Mouse (Mus musculus) stomach, embryonic 16.5 days (tissue): ENCODE measurements at regions not wholly inside any gene's neighbourhood (a gene's known extent, or its start where the extent isn't known, plus 50 kb on each side); places are given as distances from the start of the nearest gene placed in this dataset.

Experiments used
- ATAC-seq: fragments of 200-750 bp; cut with Nextera tagmentation; 2 replicates; pipeline ENCODE4 v1.8.0; 2017; ENCODE audit warnings: moderate number of reproducible peaks, moderate TSS enrichment; ENCODE audit not compliant: insufficient read depth, low FRiP score
- H3K27ac ChIP-seq: fragments of 300-500 bp; sonication (generic); 2 replicates; pipeline ENCODE4 v1.5.1; 2014; ENCODE audit warnings: low read length
- H3K27me3 ChIP-seq: fragments of 300-500 bp; sonication (generic); 2 replicates; pipeline ENCODE4 v1.6.1; 2014; ENCODE audit warnings: low read length, control low read depth, mixed read lengths; ENCODE audit not compliant: control insufficient read depth, insufficient read depth
- H3K36me3 ChIP-seq: fragments of 300-500 bp; sonication (generic); 2 replicates; pipeline ENCODE4 v1.6.1; 2014; ENCODE audit warnings: low read length; ENCODE audit not compliant: control insufficient read depth, insufficient read depth
- H3K4me1 ChIP-seq: fragments of 300-500 bp; sonication (generic); 2 replicates; pipeline ENCODE4 v1.6.1; 2014; ENCODE audit warnings: low read length, control low read depth, mixed read lengths; ENCODE audit not compliant: control insufficient read depth, insufficient read depth
- H3K4me2 ChIP-seq: fragments of 300-500 bp; sonication (generic); 2 replicates; pipeline ENCODE4 v1.6.1; 2014; ENCODE audit warnings: low read depth, low read length, mixed read lengths
- H3K4me3 ChIP-seq: fragments of 300-500 bp; sonication (generic); replicated peaks from 2 replicates; pipeline ENCODE4 v1.5.1; 2014; ENCODE audit warnings: mild to moderate bottlenecking, low read length
- H3K9ac ChIP-seq: fragments of 300-500 bp; sonication (generic); 2 replicates; pipeline ENCODE4 v1.6.1; 2014; ENCODE audit warnings: low read length
- H3K9me3 ChIP-seq: fragments of 300-500 bp; sonication (generic); replicated peaks from 2 replicates; pipeline ENCODE4 v1.6.1; 2016; ENCODE audit warnings: low read length, control low read depth; ENCODE audit not compliant: control insufficient read depth
- WGBS: fragments of 180-500 bp; shearing (Covaris S2); extraction: QIAGEN DNeasy Blood & Tissue Kit; methylation state at CpG from one replicate; pipeline ENCODE4 v1.1.7; 2014; 5-methylcytosine and 5-hydroxymethylcytosine counted together

DNA sequence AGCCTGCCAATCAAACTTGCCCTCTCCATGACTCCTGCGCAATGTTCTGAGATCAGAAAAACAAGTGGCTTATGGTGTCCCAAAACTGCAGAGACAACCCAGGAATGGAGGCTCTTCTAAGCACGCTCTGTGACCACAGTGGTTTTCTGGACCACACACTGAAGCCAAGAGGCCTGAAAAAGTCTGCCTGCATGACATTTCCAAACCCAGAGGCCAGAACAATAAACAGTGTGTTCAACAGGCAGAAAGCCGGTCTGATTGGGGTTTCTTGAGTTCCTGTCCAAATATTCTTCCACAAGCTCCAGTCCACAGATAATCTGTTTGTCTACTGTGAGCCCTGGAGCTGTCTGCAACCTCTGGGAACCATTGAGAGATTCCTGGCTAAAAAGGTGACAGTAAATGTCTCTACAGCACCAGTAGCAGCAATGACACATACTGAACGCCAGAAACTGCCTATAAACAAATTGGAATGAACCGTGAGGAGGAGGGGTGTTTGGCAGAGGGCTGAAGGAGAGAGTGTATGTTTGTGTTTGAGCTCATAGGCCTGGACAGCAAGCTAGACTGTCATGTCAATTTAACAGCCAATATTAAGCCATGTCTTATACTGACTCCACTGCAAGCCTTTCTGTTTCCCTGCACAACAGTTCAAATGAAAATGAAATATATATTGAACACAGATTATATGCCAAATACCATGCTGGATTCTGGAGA lies 152.2 kb downstream of the Rpl10-ps3 start:
- ATAC-seq: peak; percentile 71; the same call in 1 of the 2 replicates
- H3K27ac ChIP-seq: peak overlapping the region; percentile 88
- H3K4me2 ChIP-seq: no peak overlapping the region
- H3K27me3 ChIP-seq: no peaks in the 10 kb centered on the region
- H3K36me3 ChIP-seq: no peaks in the 10 kb centered on the region
- WGBS: 37% methylated on average over 5 of the region's 5 CpGs
- H3K9ac ChIP-seq: no peak overlapping the region
- no peak overlapping the region for H3K4me3 ChIP-seq
- H3K4me1 ChIP-seq: no peaks in the 10 kb centered on the region; the same call in 1 of the 2 replicates
- no peaks in the 10 kb centered on the region for H3K9me3 ChIP-seq

DNA sequence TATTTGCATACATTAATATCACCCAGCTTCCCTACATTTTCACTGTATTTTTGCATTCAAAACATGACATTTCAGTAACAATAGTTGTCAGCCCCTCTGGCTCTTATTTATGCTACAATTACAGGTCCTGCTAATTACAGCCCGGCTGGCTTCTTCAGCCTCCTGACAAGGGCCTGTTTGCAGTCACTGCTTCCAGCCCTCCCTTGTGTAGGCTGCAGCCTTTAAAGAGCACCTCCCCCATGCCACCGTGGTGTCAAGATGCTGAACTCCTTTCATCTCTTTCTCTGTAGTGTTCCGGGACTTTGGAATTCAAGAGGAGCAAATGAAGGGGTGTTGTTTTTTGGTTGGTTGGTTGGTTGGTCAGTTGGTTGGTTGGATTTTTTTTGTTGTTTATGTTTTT lies 153.6 kb downstream of the Rpl10-ps3 start:
- 26% methylated on average over 3 of the region's 3 CpGs for WGBS
- no peak overlapping the region for H3K27ac ChIP-seq
- no peaks in the 10 kb centered on the region for H3K9me3 ChIP-seq
- no peaks in the 10 kb centered on the region; the same call in 1 of the 2 replicates for H3K4me1 ChIP-seq
- H3K9ac ChIP-seq: no peak overlapping the region
- no peaks in the 10 kb centered on the region for H3K27me3 ChIP-seq
- no peak overlapping the region for H3K4me2 ChIP-seq
- no peak for ATAC-seq
- no peaks in the 10 kb centered on the region for H3K36me3 ChIP-seq
- no peak overlapping the region for H3K4me3 ChIP-seq

DNA sequence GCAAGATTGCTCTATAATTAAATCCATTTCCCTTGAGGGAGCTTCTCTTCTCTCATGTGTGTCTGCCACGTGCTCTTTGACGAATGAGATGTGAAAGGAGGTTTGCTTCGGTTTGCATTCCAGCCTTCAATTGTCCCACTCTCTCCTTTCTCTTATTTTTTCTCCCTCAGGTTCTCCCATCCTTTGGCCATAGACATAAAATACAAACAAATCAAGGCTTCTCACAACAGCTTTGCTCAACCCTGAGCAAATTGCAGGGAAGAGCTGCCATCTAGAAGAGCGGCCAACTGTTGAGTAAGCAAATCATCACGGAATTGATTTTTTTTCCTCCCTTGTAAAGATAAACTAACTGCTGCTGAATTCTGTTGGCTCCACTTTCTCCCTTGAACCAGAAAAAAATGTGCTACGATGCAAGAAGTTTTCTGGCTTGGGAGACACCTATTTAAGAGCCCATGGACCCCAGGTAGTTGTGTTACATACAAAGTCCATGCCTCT lies 156.1 kb downstream of the Rpl10-ps3 start:
- Histone ChIP-seq H3K9me3 (no peaks in the 10 kb centered on the region), H3K9ac (no peak overlapping the region), H3K4me3 (no peak overlapping the region), H3K4me2 (no peak overlapping the region), H3K27ac (peak overlapping the region; percentile 54), H3K4me1 (no peaks in the 10 kb centered on the region; the same call in 1 of the 2 replicates), H3K27me3 (no peaks in the 10 kb centered on the region), H3K36me3 (no peaks in the 10 kb centered on the region)
- ATAC-seq: no peak
- 43% methylated on average over 6 of the region's 6 CpGs for WGBS

DNA sequence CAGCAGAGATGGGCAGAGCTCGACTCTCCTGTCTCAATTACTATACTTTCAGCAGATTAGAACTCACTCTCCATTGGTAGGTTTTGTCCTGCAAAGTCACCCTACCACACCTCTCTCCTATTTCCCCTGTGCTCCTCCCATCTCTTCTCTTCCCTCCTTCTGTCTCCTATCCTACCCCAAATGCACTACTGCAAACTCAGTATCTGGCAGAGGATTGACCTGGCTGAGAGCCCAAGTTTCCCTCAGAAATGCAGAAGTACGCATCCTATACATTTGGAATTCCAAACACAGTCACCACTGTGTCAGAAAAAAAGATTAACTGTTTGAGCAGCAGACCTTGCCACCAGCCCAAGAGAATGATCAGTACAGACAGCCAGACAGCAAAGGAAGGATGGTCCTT lies 163.4 kb downstream of the Rpl10-ps3 start:
- 55% methylated on average over 2 of the region's 2 CpGs for WGBS
- H3K9me3 ChIP-seq: no peaks in the 10 kb centered on the region
- H3K9ac ChIP-seq: no peak overlapping the region
- peaks cover 6% of the 10 kb centered on the region; the same call in 1 of the 2 replicates for H3K4me1 ChIP-seq
- no peak overlapping the region for H3K4me2 ChIP-seq
- no peak overlapping the region for H3K4me3 ChIP-seq
- H3K27me3 ChIP-seq: no peaks in the 10 kb centered on the region
- ATAC-seq: no peak
- H3K27ac ChIP-seq: peak overlapping the region; percentile 34
- no peaks in the 10 kb centered on the region for H3K36me3 ChIP-seq

DNA sequence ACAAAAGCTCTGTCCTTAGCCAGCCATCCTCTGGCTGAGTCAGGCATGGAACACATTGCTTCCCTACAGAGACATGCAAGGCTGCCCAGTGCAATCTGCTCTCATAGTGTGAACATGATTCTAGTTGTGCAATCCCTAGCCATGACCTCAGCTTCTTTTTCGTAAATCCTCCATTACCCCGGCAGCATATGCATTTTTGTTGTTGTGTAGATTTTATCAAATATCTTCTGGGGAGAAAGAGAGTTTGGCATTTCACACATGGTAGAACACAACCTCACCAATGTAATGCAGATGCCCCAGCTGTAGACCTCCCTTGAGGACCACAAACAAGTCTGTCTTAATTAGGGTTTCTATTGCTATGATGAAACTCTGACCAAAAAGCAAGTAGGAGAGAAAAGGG lies 168.6 kb downstream of the Rpl10-ps3 start:
- no peak overlapping the region for H3K4me3 ChIP-seq
- no peaks in the 10 kb centered on the region; the same call in 1 of the 2 replicates for H3K4me1 ChIP-seq
- H3K36me3 ChIP-seq: no peaks in the 10 kb centered on the region
- no peaks in the 10 kb centered on the region for H3K27me3 ChIP-seq
- H3K9me3 ChIP-seq: no peaks in the 10 kb centered on the region
- ATAC-seq: no peak
- H3K4me2 ChIP-seq: no peak overlapping the region
- no peak overlapping the region for H3K27ac ChIP-seq
- 87% methylated on average over 2 of the region's 2 CpGs for WGBS
- no peak overlapping the region for H3K9ac ChIP-seq

DNA sequence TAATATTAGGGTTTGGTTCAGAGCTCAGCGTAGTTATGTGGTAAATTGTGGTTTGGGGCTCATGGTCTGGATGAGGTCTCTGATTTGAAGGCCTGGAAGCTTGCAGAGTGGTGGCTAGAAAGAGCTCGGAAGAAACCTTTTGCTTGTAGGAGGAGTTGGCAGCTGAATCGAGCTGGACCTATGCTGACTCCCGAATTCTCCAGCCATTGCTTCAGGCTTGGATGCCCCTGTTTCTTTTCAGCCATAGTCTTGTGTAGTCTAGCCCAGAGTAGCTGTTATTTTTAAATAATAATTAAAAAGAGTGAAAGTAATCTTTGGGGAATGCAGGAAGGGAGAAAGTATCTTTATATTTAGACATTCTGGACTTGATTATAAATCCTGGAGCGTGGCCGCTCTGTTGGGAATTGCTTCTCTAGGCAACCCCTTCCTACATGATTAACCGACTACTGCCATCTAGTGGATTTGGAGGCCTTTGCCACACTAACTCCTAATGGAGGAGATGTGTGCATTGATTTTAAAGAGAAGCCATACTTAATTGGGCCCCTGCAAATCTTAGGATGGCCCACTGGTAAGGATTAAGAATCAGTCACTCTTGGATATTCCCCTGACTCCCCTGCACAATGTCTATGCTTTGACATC lies 172.8 kb downstream of the Rpl10-ps3 start:
- Histone ChIP-seq H3K4me3 (no peak overlapping the region), H3K4me2 (no peak overlapping the region)

DNA sequence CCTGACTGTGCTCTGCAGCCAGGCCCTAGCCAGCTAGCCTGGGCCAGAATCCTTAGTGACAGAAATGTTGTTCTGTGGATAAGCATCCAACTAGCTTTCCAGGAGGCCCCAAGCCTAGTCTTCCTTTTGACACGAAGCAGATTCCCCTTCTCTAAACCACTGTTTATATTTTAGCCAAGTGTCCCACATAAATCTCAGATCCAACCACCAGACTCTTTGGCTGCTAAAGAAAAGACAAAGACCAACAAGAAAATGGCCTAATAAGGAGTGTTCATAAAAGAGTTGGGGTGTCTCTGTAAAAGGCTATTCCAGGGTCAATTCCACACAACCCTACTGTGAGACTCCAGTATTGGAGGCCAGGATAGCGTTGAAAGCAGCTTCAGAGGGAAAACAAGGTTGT lies 173.6 kb downstream of the Rpl10-ps3 start:
- peak; percentile 75 for ATAC-seq
- H3K9me3 ChIP-seq: no peaks in the 10 kb centered on the region
- no peaks in the 10 kb centered on the region for H3K27me3 ChIP-seq
- H3K4me3 ChIP-seq: no peak overlapping the region
- WGBS: 32% methylated on average over 2 of the region's 2 CpGs
- no peaks in the 10 kb centered on the region for H3K4me1 ChIP-seq
- no peak overlapping the region for H3K9ac ChIP-seq
- H3K4me2 ChIP-seq: no peak overlapping the region
- peak overlapping the region; percentile 87 for H3K27ac ChIP-seq
- no peaks in the 10 kb centered on the region for H3K36me3 ChIP-seq

More for the DNA sequence above, 172.8 kb downstream of the Rpl10-ps3 start:
- Histone ChIP-seq H3K36me3 (no peaks in the 10 kb centered on the region), H3K4me1 (no peaks in the 10 kb centered on the region), H3K27ac (peak overlapping the region; percentile 87), H3K9ac (no peak overlapping the region), H3K27me3 (no peaks in the 10 kb centered on the region), H3K9me3 (no peaks in the 10 kb centered on the region)
- ATAC-seq: peak; percentile 83
- WGBS: 28% methylated on average over 7 of the region's 7 CpGs

DNA sequence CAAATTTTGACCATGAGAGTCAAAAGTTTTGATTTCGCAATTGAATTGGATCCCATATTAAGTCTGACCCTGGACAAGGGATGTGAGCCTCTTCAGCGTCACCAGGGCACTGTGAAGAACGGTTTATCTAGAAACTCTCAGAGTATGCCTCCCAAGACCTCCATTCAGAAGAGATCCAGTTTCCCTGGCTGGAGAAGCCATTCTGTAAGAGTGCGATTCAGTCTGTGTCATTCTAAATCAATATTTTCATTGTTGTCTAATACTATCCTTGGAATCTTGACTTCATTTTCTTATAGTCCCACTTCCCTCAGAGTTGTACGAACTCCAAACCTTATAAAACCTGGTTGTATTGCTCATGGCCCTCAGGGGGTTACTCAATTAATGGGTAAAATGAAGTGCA lies 174.1 kb downstream of the Rpl10-ps3 start:
- Histone ChIP-seq H3K9me3 (no peaks in the 10 kb centered on the region), H3K4me3 (no peak overlapping the region), H3K27ac (peak overlapping the region; percentile 87), H3K4me2 (no peak overlapping the region), H3K4me1 (no peaks in the 10 kb centered on the region), H3K36me3 (no peaks in the 10 kb centered on the region), H3K9ac (no peak overlapping the region), H3K27me3 (no peaks in the 10 kb centered on the region)
- 80% methylated on average over 5 of the region's 5 CpGs for WGBS
- ATAC-seq: no peak

DNA sequence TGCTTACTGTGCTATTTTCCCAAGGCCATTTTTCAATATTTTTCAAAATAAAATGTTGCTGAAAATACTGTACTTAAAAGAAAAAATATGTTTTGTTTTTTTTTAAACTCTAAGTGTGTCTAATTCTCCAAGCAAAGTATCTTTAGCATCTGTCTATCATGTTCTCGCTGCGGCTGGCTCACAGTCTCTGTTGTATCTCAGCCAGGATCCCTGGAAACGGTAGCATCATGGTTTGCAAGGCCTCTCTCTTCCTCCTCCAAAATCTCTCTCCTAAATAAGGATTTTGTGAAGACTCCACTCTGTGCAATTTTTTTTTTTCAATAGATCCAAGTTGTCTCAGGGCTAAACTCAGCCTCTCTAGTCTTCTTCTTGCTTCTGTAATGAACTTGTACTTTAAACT lies 190.2 kb downstream of the Rpl10-ps3 start:
- Histone ChIP-seq H3K36me3 (no peaks in the 10 kb centered on the region), H3K27me3 (no peaks in the 10 kb centered on the region), H3K9ac (no peak overlapping the region), H3K9me3 (no peaks in the 10 kb centered on the region), H3K4me2 (no peak overlapping the region), H3K4me3 (no peak overlapping the region), H3K27ac (no peak overlapping the region), H3K4me1 (no peaks in the 10 kb centered on the region)
- no peak for ATAC-seq
- 83% methylated on average over 3 of the region's 3 CpGs for WGBS
